Mouse (Mus musculus) lung, postnatal 14 days (tissue): ENCODE results near the gene Hdlbp.

Source experiments
- DNase-seq: peaks from one replicate; pipeline ENCODE4 v3.0.0; 2021

The Hdlbp gene

GRCm38 (mm10) chr1:93445111-93445821 lies 33.3 kb downstream of the Hdlbp start:
- peak; percentile 85 for DNase-seq

- DNase-seq = peak; percentile 85
Observed at GRCm38 (mm10) chr1:93444405-93445110, 34.1 kb downstream of the Hdlbp start.

- no peak for DNase-seq
Observed at GRCm38 (mm10) chr1:93439321-93439720, 39.3 kb downstream of the Hdlbp start.

- DNase-seq = no peak
Observed at GRCm38 (mm10) chr1:93432087-93432486, 46.5 kb downstream of the Hdlbp start.

- DNase-seq = no peak
Observed at GRCm38 (mm10) chr1:93403403-93403802, 75.2 kb downstream of the Hdlbp start.

GRCm38 (mm10) chr1:93401191-93402052 lies 77.2 kb downstream of the Hdlbp start:
- DNase-seq = peak; percentile 18

GRCm38 (mm10) chr1:93388906-93389305 lies 89.7 kb downstream of the Hdlbp start:
- DNase-seq = no peak

GRCm38 (mm10) chr1:93387198-93387597 lies 91.4 kb downstream of the Hdlbp start:
- no peak for DNase-seq

- DNase-seq = no peak
Observed at GRCm38 (mm10) chr1:93379117-93379516, 99.5 kb downstream of the Hdlbp start.

GRCm38 (mm10) chr1:93377307-93377706 lies 101.3 kb downstream of the Hdlbp start:
- no peak for DNase-seq

- no peak for DNase-seq
Observed at GRCm38 (mm10) chr1:93373665-93374064, 105.0 kb downstream of the Hdlbp start, which contains the start of gene Ano7. TSS of gene Ano7 (plus strand) at chr1:93373930.

- no peak for DNase-seq
Observed at GRCm38 (mm10) chr1:93365641-93366040, 113.0 kb downstream of the Hdlbp start.

- no peak for DNase-seq
Observed at GRCm38 (mm10) chr1:93362661-93363060, 116.0 kb downstream of the Hdlbp start.
